Mouse (Mus musculus) small intestine, adult 2 months (tissue): ENCODE results near the gene Trak1.

Experiments
- CTCF ChIP-seq: fragments of 200-500 bp; IDR thresholded peaks from 2 replicates; pipeline ENCODE4 v1.5.1; 2012; ENCODE audit warnings: low read depth, mild to moderate bottlenecking, control low read depth, inconsistent platforms, low read length, moderate library complexity, mixed read lengths; ENCODE audit not compliant: insufficient replicate concordance, insufficient read length; ENCODE audit errors: extremely low read depth
- POLR2A ChIP-seq: fragments of 200-500 bp; IDR thresholded peaks from 2 replicates; pipeline ENCODE4 v1.6.1; 2012; ENCODE audit warnings: low read depth, mild to moderate bottlenecking, control low read depth, inconsistent platforms, low read length, moderate library complexity

GRCm38 (mm10) chr9:121354792-121355390 is 57.6 kb downstream of the Trak1 start:
- TF ChIP-seq POLR2A (no peak), CTCF (peak; percentile 78; the same call in 1 of the 2 replicates)
